Mouse (Mus musculus) skeletal muscle tissue, adult 2 months (tissue): ENCODE measurements around the gene 4933406M09Rik.

Experiments used
- DNase-seq: peaks from one replicate; pipeline ENCODE4 v3.0.0-alpha.2; 2012; ENCODE audit warnings: low read depth, low spot score

Gene 4933406M09Rik

GRCm38 (mm10) chr1:134385666-134386065 is at the start of gene 4933406M09Rik:
4933406M09Rik (plus strand) TSS chr1:134385940.
- DNase-seq, result no peak

GRCm38 (mm10) chr1:134336958-134337710 is 48.6 kb upstream of the 4933406M09Rik start:
- no peak for DNase-seq

DNA sequence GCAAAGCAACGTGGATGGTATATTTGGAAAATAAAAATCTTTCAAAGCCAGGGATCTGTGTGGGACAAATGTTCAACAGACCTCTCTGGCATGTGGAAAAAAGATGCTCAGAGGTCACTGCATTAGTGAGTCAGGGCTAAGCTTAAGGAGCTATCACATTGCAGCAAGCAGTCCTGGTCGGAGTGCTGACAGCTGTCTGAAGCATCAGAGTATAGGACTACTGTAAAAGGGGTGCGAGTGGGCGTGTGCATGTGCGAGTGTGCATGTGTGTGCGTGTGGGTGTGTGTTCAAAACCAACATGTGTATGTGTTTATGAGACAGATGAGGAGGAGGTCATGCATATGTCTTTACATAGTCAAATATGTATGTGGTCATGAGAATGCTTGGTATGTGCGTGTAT is 46.6 kb upstream of the 4933406M09Rik start:
- DNase-seq, result no peak

GRCm38 (mm10) chr1:134339757-134340619 is 45.8 kb upstream of the 4933406M09Rik start:
- no peak for DNase-seq

DNA sequence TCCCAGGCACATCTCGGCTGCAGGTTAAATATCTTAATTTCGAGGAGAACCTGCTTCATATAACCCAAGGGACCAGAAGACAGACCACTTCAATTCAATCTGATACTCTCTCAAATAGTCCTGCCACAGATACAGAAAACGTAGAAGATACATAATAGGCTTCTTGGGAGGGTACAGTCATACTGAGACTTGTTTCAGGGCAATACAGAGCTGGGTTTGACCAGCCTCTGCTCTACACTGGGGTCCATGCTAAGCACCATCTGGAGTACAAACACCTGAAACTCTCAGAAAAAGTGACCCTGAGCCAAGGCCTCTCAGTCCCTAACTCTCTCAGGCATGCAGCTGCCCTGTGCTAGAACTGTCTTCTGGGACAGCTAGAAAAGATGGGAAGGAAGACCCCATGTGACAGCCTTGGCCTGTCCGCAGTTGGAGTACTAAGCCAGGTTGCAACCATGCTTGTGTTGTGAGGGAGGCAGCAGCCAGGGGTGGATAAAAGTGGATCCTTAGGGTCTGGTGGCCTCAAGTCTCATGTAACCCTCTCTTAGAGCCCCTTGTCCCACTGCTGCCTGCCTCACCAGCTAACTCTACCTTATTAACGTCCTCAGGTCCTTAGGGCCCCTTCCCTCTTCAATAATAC is 44.0 kb upstream of the 4933406M09Rik start:
- no peak for DNase-seq

DNA sequence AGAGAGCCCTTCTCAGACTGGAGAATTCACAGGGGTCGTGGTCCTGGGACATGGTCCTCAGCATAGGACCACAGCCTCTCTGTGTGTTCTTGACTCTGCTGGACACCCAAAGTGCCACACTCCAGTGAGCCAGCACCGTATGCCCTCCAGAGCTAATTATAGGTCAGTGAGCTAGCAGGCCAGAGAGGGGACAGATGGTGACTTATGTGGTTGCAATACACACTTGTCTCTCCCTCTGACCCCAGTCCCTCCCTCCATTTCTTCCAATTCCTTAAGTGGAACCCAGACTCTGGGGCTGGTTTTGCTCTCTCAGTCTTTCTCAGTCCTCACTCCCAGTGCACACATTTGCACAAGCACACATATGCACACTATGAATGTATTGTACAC is 43.5 kb upstream of the 4933406M09Rik start:
- peak; percentile 53 for DNase-seq

DNA sequence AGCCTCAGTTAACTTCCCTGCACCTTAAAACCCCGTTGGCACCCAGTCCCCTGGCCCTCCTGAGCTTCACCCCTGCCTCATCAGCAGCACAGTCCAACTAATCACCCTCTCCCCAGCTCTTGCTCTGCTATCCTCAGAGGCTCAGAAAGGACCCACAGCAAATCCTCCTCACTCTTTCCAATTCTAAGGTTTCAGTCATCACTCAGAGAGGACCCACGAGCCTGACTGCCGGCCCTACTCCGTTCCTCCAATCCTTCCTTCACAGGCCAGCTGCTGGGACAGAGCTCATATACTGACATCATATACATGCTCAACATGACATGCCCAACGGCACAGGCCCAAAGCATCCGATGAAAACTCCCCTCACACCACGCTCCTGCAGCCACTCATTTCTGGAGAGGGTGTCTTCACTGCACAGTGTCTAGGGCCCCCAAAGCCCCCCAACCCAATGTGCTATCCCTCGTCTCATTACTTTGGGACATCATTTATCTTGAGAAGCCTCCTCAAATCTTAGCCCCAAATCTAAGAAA is 42.9 kb upstream of the 4933406M09Rik start:
- no peak for DNase-seq

- DNase-seq, result no peak
Observed at GRCm38 (mm10) chr1:134343567-134343966, 42.2 kb upstream of the 4933406M09Rik start.

- peak; percentile 27 for DNase-seq
Observed at GRCm38 (mm10) chr1:134344005-134344950, 41.5 kb upstream of the 4933406M09Rik start.

DNA sequence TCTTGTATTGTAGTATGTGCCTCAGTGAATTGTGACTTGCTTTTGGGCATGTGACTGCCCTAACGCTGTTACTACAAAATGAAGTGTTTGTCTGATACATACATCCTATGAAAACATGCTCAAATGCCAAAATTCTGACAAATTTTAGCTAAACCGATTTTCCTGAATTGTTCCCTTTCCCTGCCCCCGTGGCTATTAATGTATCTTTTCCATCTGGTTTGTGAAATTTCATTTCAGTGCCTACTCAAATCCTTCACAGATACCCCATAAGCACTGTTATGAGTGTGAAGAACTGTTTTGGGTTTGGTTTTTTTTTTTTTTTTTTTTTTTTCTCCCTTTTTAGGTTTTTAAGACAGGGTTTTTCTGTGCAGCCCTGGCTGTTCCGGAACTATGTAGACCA is 40.7 kb upstream of the 4933406M09Rik start:
- DNase-seq, result no peak

DNA sequence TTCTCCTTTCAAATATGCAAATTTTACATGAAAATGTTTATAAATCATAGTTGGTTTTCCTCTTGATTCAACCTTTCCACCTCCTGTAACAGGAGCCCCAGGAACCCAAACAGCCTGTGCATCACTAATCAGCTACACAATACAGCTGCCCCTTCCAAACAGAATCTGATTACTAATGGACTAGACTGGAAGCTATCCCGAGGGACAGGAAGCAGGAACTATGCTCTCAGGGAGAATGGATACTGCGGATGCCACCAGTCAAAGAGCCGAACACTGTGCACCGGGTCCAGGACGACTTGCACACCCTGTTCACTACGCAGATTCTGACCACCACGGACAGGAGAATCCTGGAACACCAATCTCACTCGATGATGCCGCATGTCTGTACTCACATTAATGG is 37.9 kb upstream of the 4933406M09Rik start:
- DNase-seq, result no peak

DNA sequence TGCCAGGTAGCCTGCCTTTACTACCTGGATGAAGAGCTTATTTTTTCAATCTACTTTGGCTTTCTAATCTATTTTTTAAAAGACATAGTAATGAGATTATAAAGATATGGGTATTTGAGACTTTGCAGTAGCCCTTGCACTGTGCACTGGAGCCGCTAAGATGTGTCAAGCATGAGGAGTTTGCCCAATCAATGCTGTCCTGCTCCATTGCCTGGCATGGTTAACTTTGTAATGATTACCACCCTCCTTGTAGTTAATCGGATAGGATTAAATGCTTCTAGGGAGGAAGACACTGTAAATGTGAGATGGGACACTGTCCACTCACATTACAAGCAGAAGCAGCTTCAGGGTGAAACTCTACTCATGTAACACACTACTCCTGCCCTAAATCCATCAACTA is 32.4 kb upstream of the 4933406M09Rik start:
- DNase-seq, result no peak

GRCm38 (mm10) chr1:134357461-134357860 is 28.3 kb upstream of the 4933406M09Rik start:
- no peak for DNase-seq

DNA sequence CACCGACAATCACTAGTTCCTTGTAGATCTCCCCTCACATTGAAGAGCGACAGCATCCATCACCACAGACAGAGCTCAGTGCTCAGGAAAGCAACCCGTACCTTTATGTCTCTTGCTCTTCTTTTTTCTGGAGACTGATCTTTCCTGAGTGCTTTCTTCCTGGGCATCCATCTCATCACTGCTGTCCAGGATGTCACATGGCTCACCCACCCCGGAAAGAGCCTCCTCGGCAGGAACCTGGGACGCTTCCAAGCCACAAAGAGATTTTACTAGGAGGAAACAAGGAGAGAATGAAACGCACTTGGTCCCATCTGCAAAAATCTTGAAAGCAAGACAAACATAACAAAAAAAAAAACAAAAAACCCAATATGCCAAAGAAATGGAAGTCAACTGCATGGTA is 25.1 kb upstream of the 4933406M09Rik start:
- DNase-seq, result no peak

DNA sequence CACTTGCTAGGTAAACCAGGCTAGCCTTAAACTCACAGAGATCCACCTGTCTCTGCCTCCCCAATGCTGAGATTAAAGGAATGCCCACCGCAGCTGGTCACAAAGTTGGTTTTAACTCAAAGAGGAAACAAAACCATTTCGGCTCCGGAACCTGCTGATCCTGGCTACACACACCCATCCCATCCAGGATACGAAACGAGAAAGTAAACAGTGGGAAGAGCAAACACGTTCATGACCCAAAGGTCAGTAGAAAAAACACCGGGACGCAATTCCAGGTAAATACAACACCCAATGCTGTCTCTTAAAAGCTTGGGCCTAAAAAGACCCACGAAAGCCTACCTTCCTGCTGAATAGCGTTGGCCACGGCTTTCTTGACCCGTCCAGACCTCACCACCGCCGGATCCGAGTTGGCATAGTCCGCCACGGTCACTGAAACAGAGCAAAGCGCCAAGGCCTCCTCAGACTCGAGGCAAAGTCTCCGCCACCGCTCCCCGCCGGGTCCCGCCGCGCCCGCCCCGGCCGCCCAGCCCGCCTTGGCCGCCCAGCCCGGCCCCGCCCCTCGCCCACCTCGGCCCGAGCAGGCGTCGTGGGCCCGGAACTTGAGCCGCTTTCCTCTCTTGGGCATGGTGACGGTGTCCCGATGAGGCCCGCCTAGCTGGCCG is 24.4 kb upstream of the 4933406M09Rik start:
- no peak for DNase-seq

- peak; percentile 96 for DNase-seq
Observed at GRCm38 (mm10) chr1:134361857-134362212, 23.9 kb upstream of the 4933406M09Rik start, which contains the start of gene Tmem183a. Tmem183a (minus strand) TSS chr1:134361979.

- DNase-seq, result no peak
Observed at GRCm38 (mm10) chr1:134363194-134363593, 22.5 kb upstream of the 4933406M09Rik start.

DNA sequence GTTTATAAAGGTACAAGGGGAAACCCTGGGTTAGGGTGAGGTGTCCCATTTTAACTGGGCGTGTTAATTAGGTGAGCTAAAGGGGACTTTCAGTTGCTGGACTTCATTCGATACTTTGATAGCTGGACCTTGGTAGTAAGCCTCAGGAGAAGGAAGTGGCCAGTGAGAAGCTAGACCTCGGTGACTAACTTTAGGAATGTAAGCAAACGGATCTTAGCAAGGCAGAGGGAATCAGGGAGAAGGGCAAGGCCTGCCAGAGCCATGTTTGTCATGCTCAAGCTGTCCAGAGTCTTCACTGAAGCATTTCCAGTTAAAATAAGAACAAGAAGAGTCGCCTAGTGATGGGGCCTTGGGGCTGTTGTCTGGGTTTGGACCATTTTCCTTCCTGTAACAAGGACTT is 20.2 kb upstream of the 4933406M09Rik start:
- no peak for DNase-seq

DNA sequence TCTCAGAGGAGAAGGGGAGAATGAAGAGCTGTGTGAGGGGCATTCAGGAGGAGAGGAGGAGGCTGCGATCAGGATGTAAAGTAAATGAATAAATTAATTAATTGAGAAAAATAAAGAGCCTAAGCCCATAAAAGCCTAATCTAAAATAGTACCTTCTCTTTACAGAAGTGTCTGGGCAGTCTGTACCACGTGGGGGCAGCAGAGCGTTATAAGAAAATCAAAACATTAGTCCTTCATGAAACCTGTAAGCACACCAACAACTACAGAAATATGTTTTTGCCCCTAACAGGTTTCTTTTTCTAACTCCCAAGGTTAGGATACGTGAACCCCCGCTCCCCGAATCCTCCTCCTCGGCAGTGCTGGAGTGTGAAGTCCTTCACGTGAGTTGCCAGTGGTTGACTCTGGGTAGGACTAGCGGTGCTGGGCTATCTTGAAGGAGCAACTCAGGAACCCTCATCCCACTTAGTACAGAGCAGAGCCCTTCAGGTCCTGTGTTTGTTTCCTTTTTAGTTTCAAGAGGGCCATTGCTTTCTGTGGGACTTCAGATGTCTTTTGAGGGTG is 16.9 kb upstream of the 4933406M09Rik start:
- DNase-seq, result no peak

GRCm38 (mm10) chr1:134374124-134374523 is 11.6 kb upstream of the 4933406M09Rik start:
- DNase-seq, result no peak
